Mouse (Mus musculus): ENCODE data around the gene Pcyt1a.

- TF ChIP-seq CTCF (IDR thresholded peaks at IDR 0.05; ENCODE audit: low read depth, low read length) (no peak), POLR2A (IDR thresholded peaks at IDR 0.05; ENCODE audit: insufficient read depth, low read length) (no peak), EP300 (IDR thresholded peaks at IDR 0.05; ENCODE audit: insufficient read depth, low read depth, low read length) (no peak)
Measured at GRCm38 (mm10) chr16:32434691-32435090, 4.0 kb downstream of the Pcyt1a start.
